Mouse (Mus musculus): Measurements from ENCODE around the gene Lonrf3. TPM values are rescaled to one million over a fixed set of nuclear protein-coding genes. Genes with fewer than 3 reads are reported as not detected.

The Lonrf3 gene
- total and polyA plus RNA-seq, 3 experiments, result not detected

DNA sequence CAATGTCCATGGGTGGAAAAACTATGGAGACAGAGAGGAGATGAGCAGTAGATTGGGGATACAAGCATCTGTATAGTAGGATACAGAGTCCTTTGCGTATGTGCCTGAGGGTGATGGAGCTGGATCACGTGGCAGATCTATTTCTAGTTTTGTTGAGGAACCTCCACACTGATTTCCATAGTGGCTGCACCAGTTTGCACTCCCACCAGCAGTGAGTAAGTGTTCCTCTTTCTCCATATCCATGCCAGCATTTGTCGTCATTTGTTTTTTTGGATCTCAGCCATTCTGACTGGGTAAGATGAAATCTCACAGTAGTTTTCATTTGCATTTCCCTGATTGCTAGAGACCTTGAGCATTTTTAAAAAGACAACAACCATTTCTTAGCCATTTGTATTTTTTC, 16.7 kb upstream of the Lonrf3 start:
- no peaks in the 10 kb centered on the region for H3K36me3 ChIP-seq (ENCODE audit: control insufficient read depth in 1 of 2, insufficient read depth in 2 of 2, low read length in 2 of 2)
- H3K27me3 ChIP-seq (ENCODE audit: control insufficient read depth in 1 of 2, insufficient read depth in 2 of 2, low read length in 2 of 2), result no peaks in the 10 kb centered on the region
- H3K4me3 ChIP-seq (ENCODE audit: control insufficient read depth in 1 of 2, insufficient read depth in 1 of 2, low read depth in 2 of 2, low read length in 2 of 2), result no peak overlapping the region
- H3K27ac ChIP-seq (ENCODE audit: control insufficient read depth, low read depth, low read length), result no peak overlapping the region
- no peaks in the 10 kb centered on the region for H3K9me3 ChIP-seq (replicated peaks; ENCODE audit: insufficient read depth, low read length)
- H3K4me1 ChIP-seq (ENCODE audit: control insufficient read depth in 1 of 2, insufficient read depth in 2 of 2, low read length in 2 of 2), result no peaks in the 10 kb centered on the region
- TF ChIP-seq NELFE (IDR thresholded peaks at IDR 0.05; ENCODE audit: low read depth, low read length), result no peak
- TF ChIP-seq RAD21 (IDR thresholded peaks at IDR 0.05; ENCODE audit: low read depth, low read length), result no peak
- TF ChIP-seq MYB (IDR thresholded peaks at IDR 0.05; ENCODE audit: low read depth, low read length), result no peak
- no peak for TF ChIP-seq MXI1 (IDR thresholded peaks at IDR 0.05; ENCODE audit: low read depth, low read length)
- TF ChIP-seq JUND (IDR thresholded peaks at IDR 0.05; ENCODE audit: low read depth, low read length), result no peak
- TF ChIP-seq HCFC1 (IDR thresholded peaks at IDR 0.05; ENCODE audit: low read depth, low read length), result no peak
- TF ChIP-seq MEF2A (IDR thresholded peaks at IDR 0.05; ENCODE audit: extremely low read depth, insufficient replicate concordance, low read depth, low read length, poor library complexity, severe bottlenecking), result no peak
- no peak for TF ChIP-seq MAZ (IDR thresholded peaks at IDR 0.05; ENCODE audit: low read depth, low read length)
- TF ChIP-seq E2F4 (IDR thresholded peaks at IDR 0.05; ENCODE audit: borderline replicate concordance, low read depth, low read length), result no peak
- no peak for TF ChIP-seq MAFK (IDR thresholded peaks at IDR 0.05; ENCODE audit: borderline replicate concordance, low read depth, low read length)
- TF ChIP-seq TBP (IDR thresholded peaks at IDR 0.05; ENCODE audit: low read depth, low read length), result no peak
- TF ChIP-seq ZC3H11A (IDR thresholded peaks at IDR 0.05; ENCODE audit: low read depth, low read length), result no peak
- TF ChIP-seq CTCF (IDR thresholded peaks at IDR 0.05 in 2 of 3, conservative IDR thresholded peaks at IDR 0.05 in 1 of 3; ENCODE audit: control insufficient read depth in 1 of 3, insufficient read depth in 1 of 3, low read depth in 2 of 3, low read length in 3 of 3, poor library complexity in 1 of 3, severe bottlenecking in 1 of 3), result no peak
- no peak for TF ChIP-seq ETS1 (IDR thresholded peaks at IDR 0.05; ENCODE audit: low read depth, low read length)
- no peak for TF ChIP-seq ZNF384 (IDR thresholded peaks at IDR 0.05; ENCODE audit: low read depth, low read length)
- TF ChIP-seq USF2 (IDR thresholded peaks at IDR 0.05; ENCODE audit: borderline replicate concordance in 1 of 2, insufficient read depth in 1 of 2, low read depth in 1 of 2, low read length in 2 of 2), result no peak
- TF ChIP-seq USF1 (IDR thresholded peaks at IDR 0.05; ENCODE audit: low read depth, low read length), result no peak
- no peak for TF ChIP-seq SMC3 (IDR thresholded peaks at IDR 0.05; ENCODE audit: low read depth, low read length)
- H3K79me2 ChIP-seq (ENCODE audit: control insufficient read depth, insufficient read depth, low read length, poor library complexity), result no peaks in the 10 kb centered on the region
- H3K9ac ChIP-seq (ENCODE audit: control insufficient read depth, low read depth, low read length, poor library complexity, severe bottlenecking), result no peak overlapping the region
- no peak for DNase-seq (ENCODE audit: low read depth, low spot score)

DNA sequence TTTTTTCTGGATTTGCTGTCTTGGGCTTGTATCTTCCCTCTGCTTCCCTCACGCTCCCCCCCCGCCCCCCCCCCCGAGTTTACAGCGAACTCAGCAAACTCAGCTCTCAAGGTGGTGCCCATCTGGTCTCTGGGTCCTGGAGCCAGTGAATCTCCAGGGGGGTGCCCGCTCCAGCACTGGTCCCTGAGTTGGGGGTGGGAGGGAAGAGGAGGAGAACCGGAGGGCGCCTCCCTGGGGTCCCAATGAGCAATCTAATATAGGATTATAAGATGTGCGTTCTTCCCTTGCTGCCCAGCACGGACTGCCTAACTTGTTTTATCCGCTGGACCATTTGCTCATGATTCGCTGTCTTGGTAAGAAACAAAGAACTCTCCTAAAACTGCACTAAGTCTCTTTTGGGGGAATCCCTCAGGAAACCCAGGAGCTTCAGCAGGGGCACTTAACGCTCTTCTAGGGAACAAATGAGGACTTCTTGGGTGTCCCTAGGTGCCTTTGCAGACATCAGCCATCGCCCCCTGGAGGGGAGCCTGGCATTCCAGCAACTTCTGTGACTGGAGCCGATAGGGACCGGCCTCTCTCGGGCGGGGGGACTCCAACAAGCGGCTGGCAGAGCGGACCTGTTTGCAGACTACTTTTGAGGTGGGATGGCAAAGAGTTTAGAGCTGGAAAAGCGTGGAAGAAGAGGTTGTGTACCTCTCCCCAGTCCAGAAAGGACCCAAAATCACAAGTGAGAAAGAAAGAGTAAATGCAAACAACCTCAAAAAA, 480 bp upstream of the Lonrf3 start:
- H3K79me2 ChIP-seq (ENCODE audit: control insufficient read depth, insufficient read depth, low read length, poor library complexity), result no peaks in the 10 kb centered on the region
- DNase-seq (ENCODE audit: low read depth, low spot score), result no peak
- no peaks in the 10 kb centered on the region for H3K4me1 ChIP-seq (ENCODE audit: control insufficient read depth in 1 of 2, insufficient read depth in 2 of 2, low read length in 2 of 2)
- H3K9ac ChIP-seq (ENCODE audit: control insufficient read depth, low read depth, low read length, poor library complexity, severe bottlenecking), result no peak overlapping the region
- H3K4me3 ChIP-seq (ENCODE audit: control insufficient read depth in 1 of 2, insufficient read depth in 1 of 2, low read depth in 2 of 2, low read length in 2 of 2), result no peak overlapping the region
- H3K9me3 ChIP-seq (replicated peaks; ENCODE audit: insufficient read depth, low read length), result no peaks in the 10 kb centered on the region
- H3K27me3 ChIP-seq (ENCODE audit: control insufficient read depth in 1 of 2, insufficient read depth in 2 of 2, low read length in 2 of 2), result no peaks in the 10 kb centered on the region
- no peak for TF ChIP-seq ZC3H11A (IDR thresholded peaks at IDR 0.05; ENCODE audit: low read depth, low read length)
- no peak for TF ChIP-seq MEF2A (IDR thresholded peaks at IDR 0.05; ENCODE audit: extremely low read depth, insufficient replicate concordance, low read depth, low read length, poor library complexity, severe bottlenecking)
- no peak for TF ChIP-seq POLR2A (IDR thresholded peaks at IDR 0.05; ENCODE audit: control insufficient read depth in 1 of 2, insufficient read depth in 1 of 2, low read depth in 1 of 2, low read length in 2 of 2, poor library complexity in 1 of 2)
- no peak for TF ChIP-seq ETS1 (IDR thresholded peaks at IDR 0.05; ENCODE audit: low read depth, low read length)
- TF ChIP-seq MXI1 (IDR thresholded peaks at IDR 0.05; ENCODE audit: low read depth, low read length), result no peak
- no peak for TF ChIP-seq ZNF384 (IDR thresholded peaks at IDR 0.05; ENCODE audit: low read depth, low read length)
- TF ChIP-seq POLR2AphosphoS2 (IDR thresholded peaks at IDR 0.05; ENCODE audit: low read length), result no peak
- no peak for TF ChIP-seq RCOR1 (IDR thresholded peaks at IDR 0.05; ENCODE audit: low read depth, low read length)
- TF ChIP-seq SMC3 (IDR thresholded peaks at IDR 0.05; ENCODE audit: low read depth, low read length), result no peak
- TF ChIP-seq MYB (IDR thresholded peaks at IDR 0.05; ENCODE audit: low read depth, low read length), result no peak
- TF ChIP-seq JUND (IDR thresholded peaks at IDR 0.05; ENCODE audit: low read depth, low read length), result no peak
- no peak for TF ChIP-seq MYC (IDR thresholded peaks at IDR 0.05; ENCODE audit: low read depth, low read length)
- no peak for TF ChIP-seq KAT2A (conservative IDR thresholded peaks at IDR 0.05; ENCODE audit: low read depth, low read length)
- TF ChIP-seq ELF1 (IDR thresholded peaks at IDR 0.05; ENCODE audit: low read depth, low read length), result no peak
- TF ChIP-seq NELFE (IDR thresholded peaks at IDR 0.05; ENCODE audit: low read depth, low read length), result no peak
- TF ChIP-seq UBTF (IDR thresholded peaks at IDR 0.05; ENCODE audit: borderline replicate concordance, insufficient read depth, low read depth, low read length), result no peak
- TF ChIP-seq SIN3A (IDR thresholded peaks at IDR 0.05; ENCODE audit: low read length), result no peak
- no peak for TF ChIP-seq GABPA (IDR thresholded peaks at IDR 0.05; ENCODE audit: low read depth, low read length)
- no peaks in the 10 kb centered on the region for H3K36me3 ChIP-seq (ENCODE audit: control insufficient read depth in 1 of 2, insufficient read depth in 2 of 2, low read length in 2 of 2)
- no peak overlapping the region for H3K27ac ChIP-seq (ENCODE audit: control insufficient read depth, low read depth, low read length)

Measured in MEL (cell line).